Mouse (Mus musculus) cerebellum, adult 2 months (tissue): ENCODE data around the gene Arhgef19.
A peak's percentile ranks its signal among the peaks of the same experiment; 100 is the strongest.

ENCODE experiments used
- CTCF ChIP-seq: fragments of 200-500 bp; IDR thresholded peaks from 2 replicates; pipeline ENCODE4 v1.5.1; 2011; ENCODE audit warnings: low read depth, mild to moderate bottlenecking, control low read depth, low read length, moderate library complexity, borderline replicate concordance; ENCODE audit not compliant: insufficient read depth
- POLR2A ChIP-seq: fragments of 200-500 bp; IDR thresholded peaks from 2 replicates; pipeline ENCODE4 v1.6.1; 2011; ENCODE audit warnings: low read length, control low read depth, borderline replicate concordance; ENCODE audit not compliant: insufficient read depth

DNA sequence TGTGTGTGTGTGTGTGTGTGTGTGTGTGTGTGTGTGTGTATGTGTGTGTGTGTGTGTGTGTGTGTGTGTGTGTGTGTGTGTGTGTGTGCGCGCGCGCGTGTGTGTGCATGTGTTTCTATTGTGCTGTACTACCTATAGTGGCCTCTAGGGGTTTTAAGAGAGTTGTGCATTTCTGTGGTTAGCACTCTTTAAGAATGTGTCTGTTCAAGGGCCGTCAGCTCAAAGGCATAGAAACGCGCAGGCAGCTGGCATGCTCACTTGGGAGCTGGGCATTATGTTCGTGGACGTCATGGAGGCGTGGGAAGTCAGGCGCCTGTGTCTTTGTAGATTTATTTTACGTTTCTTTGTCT, 41.6 kb upstream of the Arhgef19 start:
- TF ChIP-seq CTCF (0 out of 2 replicates have a peak, but pooled peaks have one; percentile 6), POLR2A (no peak)
